Mouse (Mus musculus) bone marrow, adult 2 months (tissue): Measurements from ENCODE around the gene Pla2g2e. TPM values are rescaled to one million over a fixed set of nuclear protein-coding genes. Genes with fewer than 3 reads are reported as not detected.
A peak's percentile ranks its signal among the peaks of the same experiment; 100 is the strongest.

ENCODE experiments used
- H3K27ac ChIP-seq: fragments of 200-500 bp; 2 replicates; pipeline ENCODE4 v1.5.1; 2012; ENCODE audit warnings: low read depth, mild to moderate bottlenecking, control low read depth, inconsistent platforms, low read length; ENCODE audit not compliant: control insufficient read depth, poor library complexity, insufficient read depth
- H3K4me1 ChIP-seq: fragments of 200-500 bp; 2 replicates; pipeline ENCODE4 v1.6.1; 2011; ENCODE audit warnings: low read length; ENCODE audit not compliant: control insufficient read depth, insufficient read depth
- H3K4me3 ChIP-seq: fragments of 200-500 bp; replicated peaks from 2 replicates; pipeline ENCODE3; 2011; ENCODE audit warnings: mild to moderate bottlenecking, low read depth, low read length, control low read depth; ENCODE audit not compliant: control insufficient read depth
- CTCF ChIP-seq: fragments of 200-500 bp; IDR thresholded peaks from 2 replicates; pipeline ENCODE4 v1.5.1; 2011; ENCODE audit warnings: low read length, control low read depth; ENCODE audit not compliant: control insufficient read depth, insufficient read depth
- POLR2A ChIP-seq: fragments of 200-500 bp; IDR thresholded peaks from 2 replicates; pipeline ENCODE4 v1.6.1; 2011; ENCODE audit warnings: low read depth, mild to moderate bottlenecking, control low read depth, low read length, borderline replicate concordance; ENCODE audit not compliant: control insufficient read depth
- WGBS: fragments of 180-500 bp; shearing (Covaris S2); methylation state at CpG from one replicate; pipeline ENCODE4 v1.1.7; 2018; 5-methylcytosine and 5-hydroxymethylcytosine counted together
- polyA plus RNA-seq: library from polyadenylated mRNA; stranded (reverse); fragments of >200 nt; gene quantifications from 2 replicates; pipeline ENCODE4 v1.2.4, GENCODE M21; 2011; ENCODE audit warnings: low replicate concordance; ENCODE audit not compliant: missing spikeins, insufficient read depth, insufficient read length

The Pla2g2e gene
- polyA plus RNA-seq = not detected in 2 replicates

DNA sequence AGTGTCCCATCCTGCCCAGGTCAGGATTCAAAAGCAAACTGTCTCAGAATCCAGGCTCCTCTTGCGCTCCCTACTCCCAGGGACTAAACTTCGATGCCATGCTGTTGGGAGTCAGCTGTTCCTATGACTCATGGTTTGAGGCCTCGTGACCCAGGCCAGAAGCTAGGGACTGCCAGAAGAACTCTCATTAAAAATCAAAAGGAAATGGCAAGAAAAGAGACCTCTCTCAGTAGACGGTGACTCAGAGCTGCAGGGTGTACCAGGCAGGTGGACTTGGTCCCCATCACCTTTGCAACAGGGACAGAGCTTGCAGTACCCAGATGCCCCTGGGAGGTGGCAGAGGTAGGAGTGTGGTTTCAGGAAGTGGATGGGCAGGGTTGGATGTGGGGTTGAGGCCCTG is at the start of gene Pla2g2e:
TSS of gene Pla2g2e (plus strand) at position 212 of the 400 bp plus-strand sequence.
- Histone ChIP-seq H3K4me3 (no peak within 1 kb of the TSS), H3K4me1 (no peaks in the 10 kb centered on the region), H3K27ac (no peak within 1 kb of the TSS)
- no peak for TF ChIP-seq CTCF
- TF ChIP-seq POLR2A = no peak
- 55% methylated on average over 4 of the region's 4 CpGs for WGBS

DNA sequence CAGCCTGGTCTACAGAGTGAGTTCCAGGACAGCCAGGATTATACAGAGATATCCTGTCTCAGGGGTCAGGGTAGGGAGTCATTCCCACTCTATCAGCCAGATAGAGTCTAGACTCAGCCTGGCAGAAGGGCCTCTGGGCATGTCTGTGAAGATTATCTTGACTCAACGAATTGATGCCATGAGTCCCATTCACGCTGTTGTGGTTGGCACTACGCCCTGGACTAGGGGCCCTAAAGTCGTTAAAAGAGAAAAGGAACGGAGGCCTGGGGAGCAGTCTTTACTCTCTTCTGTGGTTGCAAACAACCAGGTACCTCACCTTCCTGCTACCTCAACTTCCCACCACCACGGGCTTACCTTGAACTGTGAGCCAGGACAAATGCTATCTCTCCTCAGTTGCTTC is 37.9 kb upstream of the Pla2g2e start:
- WGBS = 79% methylated on average over 6 of the region's 6 CpGs
- no peak for TF ChIP-seq CTCF
- TF ChIP-seq POLR2A = no peak

DNA sequence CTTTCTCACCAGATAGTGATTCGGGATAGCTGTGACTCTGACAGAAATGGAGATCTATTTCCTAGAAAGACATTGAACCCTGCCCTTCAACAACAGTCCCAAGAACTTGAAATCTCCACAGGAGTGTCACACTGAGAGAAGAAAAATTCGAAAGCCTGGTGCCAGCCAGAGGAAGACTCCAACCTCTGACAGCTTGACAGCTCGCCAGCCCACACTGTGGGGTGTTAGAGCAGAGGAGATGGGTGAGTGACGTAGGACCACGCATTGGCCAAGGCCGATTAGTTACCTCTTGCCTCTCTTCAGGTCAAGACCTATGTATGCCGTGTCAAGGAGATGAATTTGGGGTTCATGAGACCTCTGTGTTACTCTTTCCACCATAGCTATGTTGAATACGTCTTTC is 37.0 kb upstream of the Pla2g2e start:
- H3K27ac ChIP-seq = no peak overlapping the region
- TF ChIP-seq CTCF = no peak
- H3K4me1 ChIP-seq = no peaks in the 10 kb centered on the region
- 75% methylated on average over 8 of the region's 8 CpGs for WGBS
- H3K4me3 ChIP-seq = no peak overlapping the region

More for the DNA sequence above, 37.9 kb upstream of the Pla2g2e start:
- H3K4me1 ChIP-seq = no peaks in the 10 kb centered on the region
- H3K4me3 ChIP-seq = no peak overlapping the region
- no peak overlapping the region for H3K27ac ChIP-seq

DNA sequence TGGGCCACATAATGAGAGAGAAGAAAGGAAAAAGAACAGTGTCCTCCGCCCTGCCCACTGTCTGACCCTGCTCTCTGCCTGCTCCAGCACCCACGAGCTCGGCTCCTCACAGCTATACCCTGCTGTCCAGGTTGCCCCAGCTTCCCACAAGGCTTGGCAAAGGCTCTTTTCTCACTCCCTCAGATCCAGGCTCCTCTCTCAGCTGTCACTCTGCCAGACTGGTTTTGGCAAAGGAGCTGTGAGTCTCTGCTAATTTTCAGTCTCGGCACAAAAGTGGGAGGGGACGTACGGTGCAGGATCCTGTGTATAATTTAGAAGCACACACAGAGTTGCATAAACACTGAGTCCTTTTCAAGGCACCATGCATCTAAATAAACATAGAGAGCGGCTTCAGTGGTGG is 36.4 kb upstream of the Pla2g2e start:
- Histone ChIP-seq H3K4me3 (no peak overlapping the region), H3K27ac (no peak overlapping the region), H3K4me1 (no peaks in the 10 kb centered on the region)
- TF ChIP-seq POLR2A = no peak
- TF ChIP-seq CTCF = no peak
- 85% methylated on average over 7 of the region's 7 CpGs for WGBS

DNA sequence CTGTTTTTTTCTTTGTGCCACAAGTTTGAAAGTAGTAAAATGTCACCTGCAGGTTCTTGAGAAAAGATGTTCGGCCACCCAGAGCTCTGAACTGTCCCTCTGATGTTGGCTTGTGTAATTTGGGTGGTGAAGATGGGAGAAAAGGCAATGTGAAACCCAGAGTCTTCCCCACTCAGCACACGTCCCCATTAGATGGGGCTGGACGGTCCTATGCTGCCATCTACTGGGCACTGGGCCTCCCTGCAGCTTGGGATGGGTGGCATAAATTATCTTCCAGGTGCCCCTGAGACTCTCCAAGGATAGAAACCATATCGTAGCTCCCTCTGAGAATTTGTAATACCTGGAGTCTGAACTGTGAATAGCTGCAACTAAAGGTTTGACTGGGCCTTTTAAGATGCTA is 26.3 kb upstream of the Pla2g2e start:
- TF ChIP-seq POLR2A (no peak), CTCF (peak; percentile 96)
- no peaks in the 10 kb centered on the region for H3K4me1 ChIP-seq
- 3% methylated on average over 4 of the region's 4 CpGs for WGBS
- H3K4me3 ChIP-seq = no peak overlapping the region
- no peak overlapping the region for H3K27ac ChIP-seq

DNA sequence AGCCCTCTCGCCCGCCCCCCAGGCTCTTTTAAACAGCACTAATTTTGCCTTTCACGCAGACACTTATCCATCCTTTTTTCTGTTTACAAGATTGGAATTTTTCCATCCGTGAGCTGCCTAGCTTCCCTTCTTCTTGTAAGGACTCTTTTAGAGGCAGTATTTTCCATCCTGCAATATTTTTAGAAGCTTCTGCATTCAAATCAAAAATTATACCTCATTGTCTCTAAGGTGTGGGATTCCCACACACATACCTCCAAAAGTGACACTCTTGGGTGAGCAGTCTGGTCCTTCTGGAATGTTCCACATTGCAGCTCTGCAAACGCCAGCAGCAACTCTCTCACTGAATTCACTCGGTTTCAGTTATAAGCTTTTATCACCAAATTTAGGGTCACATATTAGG is 24.8 kb upstream of the Pla2g2e start:
- no peak overlapping the region for H3K4me3 ChIP-seq
- no peaks in the 10 kb centered on the region for H3K4me1 ChIP-seq
- WGBS = 75% methylated on average over 6 of the region's 6 CpGs
- TF ChIP-seq POLR2A = no peak
- no peak overlapping the region for H3K27ac ChIP-seq

DNA sequence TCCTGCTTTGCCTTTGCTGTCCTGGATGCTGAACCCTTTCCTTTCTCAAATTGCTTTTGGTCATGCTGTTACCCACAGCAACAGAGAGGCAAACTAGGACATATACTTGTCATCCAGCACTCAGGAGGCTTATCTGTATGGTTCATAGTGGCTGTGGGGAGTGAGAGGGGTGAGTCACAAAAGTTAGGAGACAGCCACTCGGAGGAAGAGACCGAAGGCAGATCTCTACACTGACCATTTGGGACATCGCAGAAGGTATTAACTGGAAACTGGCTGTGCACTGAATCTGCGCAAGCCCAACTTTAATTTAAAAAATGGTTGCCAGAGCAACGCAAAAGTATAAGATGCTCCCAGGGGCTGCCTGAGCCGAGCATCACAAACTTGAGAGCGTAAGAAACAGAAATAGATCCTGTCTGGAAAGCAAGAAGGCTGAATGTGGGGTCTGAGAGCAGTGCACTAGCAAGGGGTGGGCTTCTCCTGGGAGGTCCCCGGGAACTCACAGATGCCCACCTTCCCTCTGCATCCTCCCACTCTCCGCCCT is 22.6 kb upstream of the Pla2g2e start:
- H3K4me1 ChIP-seq = no peaks in the 10 kb centered on the region
- WGBS = 86% methylated on average over 9 of the region's 9 CpGs
- no peak overlapping the region for H3K4me3 ChIP-seq
- TF ChIP-seq POLR2A = no peak
- no peak for TF ChIP-seq CTCF
- H3K27ac ChIP-seq = no peak overlapping the region

DNA sequence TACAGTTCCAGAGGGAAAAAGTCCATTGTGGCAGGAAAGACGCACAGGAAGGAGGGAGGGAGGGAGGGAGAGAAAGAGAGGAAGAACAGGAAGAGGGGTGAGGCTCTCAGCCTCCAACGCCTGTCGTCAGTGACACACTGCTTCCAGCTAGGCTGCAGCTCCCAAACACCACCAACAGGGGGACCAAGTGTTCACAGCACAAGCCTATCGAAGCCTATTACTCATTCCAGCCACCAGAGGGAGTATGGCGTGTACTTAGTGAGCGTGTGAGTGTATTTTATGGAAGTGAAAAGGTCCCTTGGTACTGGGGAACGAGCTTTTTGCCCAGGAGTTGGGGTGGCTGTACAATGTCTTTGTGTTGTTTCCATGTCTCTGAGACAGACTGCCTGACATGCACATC is 21.3 kb upstream of the Pla2g2e start:
- H3K4me3 ChIP-seq = no peak overlapping the region
- no peaks in the 10 kb centered on the region for H3K4me1 ChIP-seq
- WGBS = 15% methylated on average over 7 of the region's 7 CpGs
- TF ChIP-seq POLR2A (no peak), CTCF (peak; percentile 90)
- H3K27ac ChIP-seq = no peak overlapping the region

DNA sequence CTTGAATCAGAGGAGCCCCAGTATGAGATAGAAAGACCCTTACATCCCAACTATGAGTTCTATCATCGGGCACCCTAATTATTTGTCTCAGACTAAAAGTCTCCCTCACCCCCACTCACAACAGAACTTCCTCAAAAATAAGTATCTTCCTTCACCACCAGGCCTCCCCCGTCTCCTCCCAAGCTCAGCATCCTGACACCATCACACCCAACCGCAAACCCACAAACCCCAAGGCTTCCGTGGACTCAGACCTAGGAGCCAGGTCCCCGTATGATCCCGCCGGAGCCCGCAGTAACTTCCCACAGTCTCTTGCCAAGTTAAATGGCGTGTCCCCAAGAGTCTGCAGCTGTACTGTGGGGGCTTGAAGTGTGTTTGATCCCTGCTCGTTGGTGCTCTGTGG is 20.2 kb upstream of the Pla2g2e start:
- Histone ChIP-seq H3K4me1 (no peaks in the 10 kb centered on the region), H3K4me3 (no peak overlapping the region), H3K27ac (no peak overlapping the region; the same call in 1 of the 2 replicates)
- 14% methylated on average over 10 of the region's 10 CpGs for WGBS
- no peak for TF ChIP-seq POLR2A
- TF ChIP-seq CTCF = no peak

DNA sequence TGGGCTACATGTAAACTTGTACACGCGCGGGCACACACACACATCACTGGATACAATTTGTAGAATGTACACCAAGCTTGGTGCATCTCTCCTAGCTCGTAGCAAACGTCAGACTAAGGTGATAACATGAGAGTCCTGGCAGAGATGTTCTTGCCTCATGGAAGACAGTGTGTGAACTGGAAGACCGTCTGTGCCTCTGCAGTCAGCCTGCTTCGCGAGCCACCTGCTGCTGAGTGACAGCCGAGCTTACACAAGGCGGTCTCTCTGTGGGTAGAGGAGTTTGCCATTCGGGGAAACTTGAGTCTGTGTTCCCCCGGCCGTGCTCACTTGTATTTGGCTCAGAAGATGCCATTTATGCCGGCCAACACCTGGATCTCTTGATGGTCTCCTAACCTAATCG is 19.3 kb upstream of the Pla2g2e start:
- H3K4me1 ChIP-seq = no peaks in the 10 kb centered on the region
- WGBS = 63% methylated on average over 15 of the region's 15 CpGs
- TF ChIP-seq POLR2A = no peak
- TF ChIP-seq CTCF = no peak
- H3K27ac ChIP-seq = no peak overlapping the region
- H3K4me3 ChIP-seq = no peak overlapping the region
